Mouse (Mus musculus): ENCODE data around the gene Cldn18. TPM values are rescaled to one million over a fixed set of nuclear protein-coding genes. Genes with fewer than 3 reads are reported as not detected.

Cldn18 gene
- polyA plus RNA-seq, 1 experiment, result not detected

- Histone ChIP-seq H3K27ac (ENCODE audit: insufficient read depth, low read length) (no peak overlapping the region), H3K27me3 (ENCODE audit: control insufficient read depth, insufficient read depth, low read length, poor library complexity, severe bottlenecking) (no peaks in the 10 kb centered on the region; the same call in 1 of the 2 replicates), H3K36me3 (ENCODE audit: control insufficient read depth, insufficient read depth, low read length, poor library complexity, severe bottlenecking) (no peaks in the 10 kb centered on the region), H3K9ac (ENCODE audit: low read depth, poor library complexity, severe bottlenecking) (no peak overlapping the region), H3K9me3 (replicated peaks; ENCODE audit: control insufficient read depth, insufficient read depth, low read length, poor library complexity, severe bottlenecking) (no peaks in the 10 kb centered on the region), H3K4me1 (ENCODE audit: control insufficient read depth, insufficient read depth, low read length) (peaks cover 2% of the 10 kb centered on the region), H3K4me3 (ENCODE audit: low read depth, low read length) (no peak overlapping the region)
- no peak for TF ChIP-seq CTCF (IDR thresholded peaks at IDR 0.05; ENCODE audit: low read depth, low read length)
- TF ChIP-seq EP300 (IDR thresholded peaks at IDR 0.05; ENCODE audit: insufficient read depth, low read depth, low read length), result no peak
- no peak for TF ChIP-seq POLR2A (IDR thresholded peaks at IDR 0.05; ENCODE audit: insufficient read depth, low read length)
These were observed 41.4 kb downstream of the Cldn18 start for GRCm38 (mm10) chr9:99675714-99676113.

- Histone ChIP-seq H3K9ac (ENCODE audit: low read depth, poor library complexity, severe bottlenecking) (no peak overlapping the region), H3K36me3 (ENCODE audit: control insufficient read depth, insufficient read depth, low read length, poor library complexity, severe bottlenecking) (peaks cover 2% of the 10 kb centered on the region; the same call in 1 of the 2 replicates), H3K27me3 (ENCODE audit: control insufficient read depth, insufficient read depth, low read length, poor library complexity, severe bottlenecking) (no peaks in the 10 kb centered on the region), H3K27ac (ENCODE audit: insufficient read depth, low read length) (no peak overlapping the region), H3K9me3 (replicated peaks; ENCODE audit: control insufficient read depth, insufficient read depth, low read length, poor library complexity, severe bottlenecking) (no peaks in the 10 kb centered on the region), H3K4me3 (ENCODE audit: low read depth, low read length) (no peak overlapping the region), H3K4me1 (ENCODE audit: control insufficient read depth, insufficient read depth, low read length) (peaks cover 2% of the 10 kb centered on the region)
- TF ChIP-seq EP300 (IDR thresholded peaks at IDR 0.05; ENCODE audit: insufficient read depth, low read depth, low read length) (no peak), CTCF (IDR thresholded peaks at IDR 0.05; ENCODE audit: low read depth, low read length) (peak; percentile 62)
These were observed 45.5 kb downstream of the Cldn18 start for GRCm38 (mm10) chr9:99671603-99672002.

GRCm38 (mm10) chr9:99667596-99667995, 49.5 kb downstream of the Cldn18 start:
- peaks cover 2% of the 10 kb centered on the region; the same call in 1 of the 2 replicates for H3K36me3 ChIP-seq (ENCODE audit: control insufficient read depth, insufficient read depth, low read length, poor library complexity, severe bottlenecking)
- H3K27me3 ChIP-seq (ENCODE audit: control insufficient read depth, insufficient read depth, low read length, poor library complexity, severe bottlenecking), result no peaks in the 10 kb centered on the region
- no peak overlapping the region for H3K9ac ChIP-seq (ENCODE audit: low read depth, poor library complexity, severe bottlenecking)
- no peak for TF ChIP-seq POLR2A (IDR thresholded peaks at IDR 0.05; ENCODE audit: insufficient read depth, low read length)
- no peak for TF ChIP-seq CTCF (IDR thresholded peaks at IDR 0.05; ENCODE audit: low read depth, low read length)
- TF ChIP-seq EP300 (IDR thresholded peaks at IDR 0.05; ENCODE audit: insufficient read depth, low read depth, low read length), result no peak
- no peak overlapping the region for H3K4me3 ChIP-seq (ENCODE audit: low read depth, low read length)
- H3K4me1 ChIP-seq (ENCODE audit: control insufficient read depth, insufficient read depth, low read length), result no peaks in the 10 kb centered on the region
- H3K27ac ChIP-seq (ENCODE audit: insufficient read depth, low read length), result no peak overlapping the region
- no peaks in the 10 kb centered on the region for H3K9me3 ChIP-seq (replicated peaks; ENCODE audit: control insufficient read depth, insufficient read depth, low read length, poor library complexity, severe bottlenecking)

- Histone ChIP-seq H3K4me1 (ENCODE audit: control insufficient read depth, insufficient read depth, low read length) (peaks cover 1% of the 10 kb centered on the region), H3K9me3 (replicated peaks; ENCODE audit: control insufficient read depth, insufficient read depth, low read length, poor library complexity, severe bottlenecking) (no peaks in the 10 kb centered on the region), H3K4me3 (ENCODE audit: low read depth, low read length) (no peak overlapping the region), H3K36me3 (ENCODE audit: control insufficient read depth, insufficient read depth, low read length, poor library complexity, severe bottlenecking) (peaks cover 2% of the 10 kb centered on the region; the same call in 1 of the 2 replicates), H3K9ac (ENCODE audit: low read depth, poor library complexity, severe bottlenecking) (no peak overlapping the region), H3K27ac (ENCODE audit: insufficient read depth, low read length) (no peak overlapping the region), H3K27me3 (ENCODE audit: control insufficient read depth, insufficient read depth, low read length, poor library complexity, severe bottlenecking) (no peaks in the 10 kb centered on the region)
- TF ChIP-seq EP300 (IDR thresholded peaks at IDR 0.05; ENCODE audit: insufficient read depth, low read depth, low read length), result no peak
- no peak for TF ChIP-seq POLR2A (IDR thresholded peaks at IDR 0.05; ENCODE audit: insufficient read depth, low read length)
- no peak for TF ChIP-seq CTCF (IDR thresholded peaks at IDR 0.05; ENCODE audit: low read depth, low read length)
These were observed 54.2 kb downstream of the Cldn18 start for GRCm38 (mm10) chr9:99662887-99663286.

GRCm38 (mm10) chr9:99662406-99662805, 54.7 kb downstream of the Cldn18 start:
- no peaks in the 10 kb centered on the region for H3K36me3 ChIP-seq (ENCODE audit: control insufficient read depth, insufficient read depth, low read length, poor library complexity, severe bottlenecking)

GRCm38 (mm10) chr9:99661606-99662166, 55.4 kb downstream of the Cldn18 start:
- TF ChIP-seq CTCF (IDR thresholded peaks at IDR 0.05; ENCODE audit: low read depth, low read length) (no peak), POLR2A (IDR thresholded peaks at IDR 0.05; ENCODE audit: insufficient read depth, low read length) (no peak), EP300 (IDR thresholded peaks at IDR 0.05; ENCODE audit: insufficient read depth, low read depth, low read length) (no peak)
- Histone ChIP-seq H3K27ac (ENCODE audit: insufficient read depth, low read length) (no peak overlapping the region), H3K9me3 (replicated peaks; ENCODE audit: control insufficient read depth, insufficient read depth, low read length, poor library complexity, severe bottlenecking) (no peaks in the 10 kb centered on the region), H3K36me3 (ENCODE audit: control insufficient read depth, insufficient read depth, low read length, poor library complexity, severe bottlenecking) (no peaks in the 10 kb centered on the region), H3K4me1 (ENCODE audit: control insufficient read depth, insufficient read depth, low read length) (peaks cover 1% of the 10 kb centered on the region), H3K4me3 (ENCODE audit: low read depth, low read length) (no peak overlapping the region), H3K9ac (ENCODE audit: low read depth, poor library complexity, severe bottlenecking) (no peak overlapping the region), H3K27me3 (ENCODE audit: control insufficient read depth, insufficient read depth, low read length, poor library complexity, severe bottlenecking) (no peaks in the 10 kb centered on the region)

More at GRCm38 (mm10) chr9:99662406-99662805, 54.7 kb downstream of the Cldn18 start:
- Histone ChIP-seq H3K9me3 (replicated peaks; ENCODE audit: control insufficient read depth, insufficient read depth, low read length, poor library complexity, severe bottlenecking) (no peaks in the 10 kb centered on the region), H3K27ac (ENCODE audit: insufficient read depth, low read length) (no peak overlapping the region), H3K4me3 (ENCODE audit: low read depth, low read length) (no peak overlapping the region), H3K9ac (ENCODE audit: low read depth, poor library complexity, severe bottlenecking) (no peak overlapping the region), H3K4me1 (ENCODE audit: control insufficient read depth, insufficient read depth, low read length) (peaks cover 1% of the 10 kb centered on the region), H3K27me3 (ENCODE audit: control insufficient read depth, insufficient read depth, low read length, poor library complexity, severe bottlenecking) (no peaks in the 10 kb centered on the region)
- TF ChIP-seq EP300 (IDR thresholded peaks at IDR 0.05; ENCODE audit: insufficient read depth, low read depth, low read length) (no peak), CTCF (IDR thresholded peaks at IDR 0.05; ENCODE audit: low read depth, low read length) (peak; percentile 84)
